Mouse (Mus musculus) bone marrow macrophage, adult 2 months (primary cell): ENCODE data around the gene Tmem156.

Experiments
- CTCF ChIP-seq: IDR thresholded peaks from 2 replicates; pipeline ENCODE4 v1.5.1; 2012; ENCODE audit warnings: low read depth, mild to moderate bottlenecking, low read length, moderate library complexity
- POLR2A ChIP-seq: IDR thresholded peaks from 2 replicates; pipeline ENCODE4 v1.6.1; 2012; ENCODE audit warnings: mild to moderate bottlenecking, low read depth, low read length, borderline replicate concordance

DNA sequence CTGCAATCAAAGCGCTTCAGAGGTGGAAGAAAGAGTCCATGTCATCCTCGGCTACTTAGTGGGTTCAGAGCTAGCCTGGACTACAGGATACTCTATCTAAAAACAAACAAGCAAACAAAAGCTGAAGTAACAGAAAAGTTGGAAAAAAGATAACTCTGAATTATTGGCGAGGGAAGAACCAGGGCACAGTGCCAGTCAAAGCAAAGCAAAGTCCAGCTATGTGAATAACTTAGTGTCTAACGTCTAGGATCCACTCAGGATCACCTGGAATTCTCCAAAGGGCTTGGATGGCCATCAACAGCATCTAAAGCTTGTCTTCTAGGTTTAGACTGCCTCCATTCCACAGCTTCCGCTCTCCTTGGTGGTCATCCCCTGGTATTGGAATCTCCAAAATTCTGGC, 5.5 kb upstream of the Tmem156 start:
- no peak for TF ChIP-seq POLR2A
- no peak for TF ChIP-seq CTCF
